Mouse (Mus musculus) CD4-positive helper T cell, adult 2 months (primary cell): ENCODE results near the gene Xrcc6.
"Not testable (repeated sequence)": the region's sequence is repeated elsewhere in the genome, so short reads cannot be mapped to it uniquely, and the experiment has no call there.

Experiments used
- DNase-seq: peaks from one replicate; pipeline ENCODE4 v3.0.0-alpha.2; 2012; ENCODE audit warnings: low read depth, missing footprints, low spot score

Xrcc6 gene

GRCm38 (mm10) chr15:81966062-81966829 lies 21.4 kb upstream of the Xrcc6 start:
- DNase-seq, result no peak

- no peak for DNase-seq
These were observed 19.8 kb upstream of the Xrcc6 start for GRCm38 (mm10) chr15:81967821-81968220.

GRCm38 (mm10) chr15:81968447-81968846 lies 19.2 kb upstream of the Xrcc6 start:
- peak; percentile 28 for DNase-seq

- DNase-seq, result peak; percentile 36
These were observed 18.5 kb upstream of the Xrcc6 start for GRCm38 (mm10) chr15:81969173-81969572.

- DNase-seq, result not testable (repeated sequence)
These were observed 18.0 kb upstream of the Xrcc6 start for GRCm38 (mm10) chr15:81969635-81970034.

DNA sequence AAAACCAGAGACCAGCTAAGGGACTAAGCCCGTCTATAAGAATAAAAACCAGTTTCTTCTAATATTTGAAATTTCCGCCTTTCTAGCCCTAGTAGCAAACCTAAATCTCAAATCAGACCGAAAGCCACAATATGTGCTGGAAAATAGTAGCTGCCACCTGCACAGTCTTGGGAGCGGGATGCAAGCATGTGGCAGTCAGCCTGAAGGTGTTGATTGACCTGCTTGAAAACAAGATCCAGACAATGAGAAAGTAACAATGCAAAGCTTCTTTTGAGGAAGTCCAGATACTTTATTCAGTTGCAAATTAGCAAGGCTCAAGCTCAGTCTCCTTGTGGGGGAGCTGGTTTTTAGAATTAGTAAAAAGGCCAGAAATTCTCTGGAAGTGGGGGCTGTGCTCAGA lies 17.1 kb upstream of the Xrcc6 start:
- not testable (repeated sequence) for DNase-seq

GRCm38 (mm10) chr15:81975156-81975555 lies 12.5 kb upstream of the Xrcc6 start:
- DNase-seq, result not testable (repeated sequence)

DNA sequence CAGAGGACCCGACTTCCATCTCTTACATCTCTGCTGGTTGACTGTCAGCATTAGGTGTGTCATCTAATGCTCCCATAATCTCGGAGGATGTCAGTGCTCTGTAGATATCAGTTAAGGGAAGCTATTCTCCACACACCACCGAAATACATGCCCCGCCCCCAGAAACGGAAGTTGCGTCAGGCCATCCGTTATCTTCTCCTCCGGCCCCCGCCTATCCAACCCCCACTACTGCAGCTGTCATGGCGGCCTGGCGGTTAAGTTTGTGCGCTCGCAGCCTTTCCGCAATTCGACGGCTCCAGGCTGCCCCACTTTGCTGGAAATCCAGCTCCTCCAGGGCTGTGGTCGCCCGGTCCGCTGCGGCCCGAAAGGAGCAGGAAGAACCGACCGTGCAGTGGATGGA lies 7.3 kb upstream of the Xrcc6 start, which contains the start of gene 1700029P11Rik:
1700029P11Rik (plus strand) TSS at position 220 of the 400 bp plus-strand sequence.
- DNase-seq, result no peak

- no peak for DNase-seq
These were observed 5.5 kb upstream of the Xrcc6 start for GRCm38 (mm10) chr15:81982173-81982572.

GRCm38 (mm10) chr15:81985267-81986161 lies 2.1 kb upstream of the Xrcc6 start:
- no peak for DNase-seq

GRCm38 (mm10) chr15:81989371-81990062 lies 1.9 kb downstream of the Xrcc6 start:
- peak; percentile 68 for DNase-seq

DNA sequence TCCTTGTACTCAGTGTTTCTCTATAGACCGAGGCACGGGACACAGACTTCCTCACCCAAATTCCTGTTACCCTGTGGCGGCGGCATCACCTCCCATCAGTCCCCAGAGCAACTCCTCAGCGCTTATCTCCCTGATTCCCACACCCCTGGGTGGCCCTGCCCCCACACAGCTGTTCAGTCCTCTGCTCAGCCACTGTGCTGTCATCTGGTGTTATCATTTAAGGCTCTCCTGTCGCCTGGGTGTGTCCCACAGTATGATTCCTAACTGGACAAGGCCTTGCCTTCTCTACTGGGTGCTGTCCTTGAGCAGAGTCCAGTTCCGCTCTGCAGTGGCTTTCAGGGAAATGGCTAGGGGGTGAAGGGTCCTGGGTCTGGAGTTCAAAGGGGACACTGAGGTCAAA lies 2.9 kb downstream of the Xrcc6 start:
- no peak for DNase-seq

DNA sequence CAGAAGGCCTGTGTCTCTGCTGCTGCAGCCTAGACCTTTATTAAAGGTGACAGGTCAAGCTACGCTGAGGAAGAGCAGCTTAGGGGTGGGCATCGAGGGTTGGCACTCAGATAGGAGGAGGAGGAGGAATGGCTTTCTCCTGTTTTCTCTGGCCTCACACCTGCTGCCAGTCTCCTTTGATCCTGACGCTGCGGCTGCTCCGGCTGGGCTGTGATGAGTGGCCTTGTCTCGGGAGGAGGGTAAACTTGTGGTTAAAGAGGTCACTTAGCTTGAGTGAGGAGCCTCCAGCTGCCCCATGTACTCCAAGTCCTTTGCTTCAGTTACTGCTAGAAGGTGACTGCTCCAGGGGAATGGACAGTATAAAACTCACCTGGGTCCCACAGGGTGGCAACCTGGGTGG lies 6.4 kb downstream of the Xrcc6 start:
- no peak for DNase-seq

GRCm38 (mm10) chr15:82004257-82004656 lies 16.6 kb downstream of the Xrcc6 start:
- DNase-seq, result no peak

DNA sequence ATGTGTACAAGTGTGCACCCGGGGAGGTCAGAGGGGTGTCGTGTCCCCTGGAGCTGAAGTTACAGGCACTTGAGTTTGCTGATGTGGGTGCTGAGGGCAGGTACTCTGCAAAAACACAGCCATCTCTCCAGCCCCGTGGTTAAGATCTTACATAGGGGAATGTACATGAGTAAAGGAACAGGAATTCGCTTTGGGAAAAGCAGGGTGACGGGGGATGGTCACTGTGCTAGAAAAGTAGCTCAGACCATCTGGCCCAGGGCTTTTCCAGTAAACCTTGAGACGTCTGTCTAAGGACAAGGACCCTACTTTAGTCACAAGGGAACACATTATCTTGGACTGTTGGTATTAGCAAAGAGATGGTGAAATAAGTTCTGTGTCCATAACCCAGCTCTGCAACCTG lies 24.3 kb downstream of the Xrcc6 start:
- DNase-seq, result no peak

DNA sequence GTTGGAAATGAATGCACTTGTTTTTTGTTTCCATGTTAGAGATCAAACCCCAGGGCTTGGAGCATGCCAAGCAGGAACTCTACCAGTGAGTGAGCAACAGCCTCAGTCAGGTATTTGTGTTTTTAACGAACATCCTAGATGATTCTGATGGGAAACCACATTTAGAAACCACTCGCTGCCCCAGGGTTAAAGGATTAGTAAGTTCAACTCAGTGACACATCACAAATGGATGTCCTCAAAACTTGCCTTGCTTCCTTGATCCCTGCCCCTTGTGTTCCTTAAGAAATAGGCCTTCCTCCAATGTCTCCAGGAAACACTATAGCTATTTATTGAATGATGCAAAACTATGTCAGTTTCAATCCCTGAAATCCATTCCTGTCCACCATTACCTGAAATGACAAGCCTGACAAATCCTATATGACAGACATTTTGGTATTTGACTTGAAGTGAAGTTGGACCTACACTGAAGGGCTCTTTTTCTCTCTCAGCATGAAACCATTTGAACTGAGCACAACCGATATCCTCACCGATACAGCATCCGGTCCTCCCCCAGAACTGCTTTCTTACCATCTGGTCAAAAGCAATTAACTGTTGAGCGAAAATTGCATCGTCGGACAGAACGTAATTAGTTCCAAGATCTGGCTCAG lies 27.2 kb downstream of the Xrcc6 start:
- DNase-seq, result peak; percentile 36

DNA sequence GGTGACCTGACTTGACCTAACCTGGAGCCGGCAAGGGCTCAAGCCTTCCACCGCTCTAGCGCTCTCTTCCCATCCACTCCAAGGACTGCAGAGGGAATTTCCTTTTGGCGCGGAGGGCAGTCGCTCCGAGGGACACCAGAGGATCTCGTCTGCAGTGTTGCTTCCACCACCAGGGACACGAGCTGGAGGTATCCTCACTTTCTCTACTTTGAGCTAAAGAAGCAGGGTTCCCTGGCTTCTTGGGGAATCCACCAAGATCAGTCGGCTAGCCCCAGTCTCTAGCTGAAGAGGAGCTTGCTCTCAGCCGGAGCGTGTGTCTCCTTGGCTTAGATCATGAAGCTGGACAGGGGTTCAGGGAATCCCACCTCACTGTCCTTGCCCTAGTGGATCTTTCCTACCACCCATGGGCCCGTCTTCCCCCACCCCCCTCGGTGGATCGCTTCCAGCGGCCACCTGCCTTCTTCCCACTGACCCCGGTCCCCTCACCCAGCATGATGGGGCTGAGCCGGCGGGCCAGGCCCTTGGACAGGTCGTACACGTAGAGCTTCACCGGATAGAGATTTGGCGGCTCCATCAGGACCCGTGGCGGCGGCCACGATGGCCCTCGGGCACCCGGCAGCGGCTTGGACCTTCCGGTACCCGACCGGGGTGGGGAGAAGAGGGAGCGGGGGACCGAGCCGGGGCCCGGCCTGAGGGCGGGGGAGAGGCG lies 27.9 kb downstream of the Xrcc6 start:
- DNase-seq, result no peak

DNA sequence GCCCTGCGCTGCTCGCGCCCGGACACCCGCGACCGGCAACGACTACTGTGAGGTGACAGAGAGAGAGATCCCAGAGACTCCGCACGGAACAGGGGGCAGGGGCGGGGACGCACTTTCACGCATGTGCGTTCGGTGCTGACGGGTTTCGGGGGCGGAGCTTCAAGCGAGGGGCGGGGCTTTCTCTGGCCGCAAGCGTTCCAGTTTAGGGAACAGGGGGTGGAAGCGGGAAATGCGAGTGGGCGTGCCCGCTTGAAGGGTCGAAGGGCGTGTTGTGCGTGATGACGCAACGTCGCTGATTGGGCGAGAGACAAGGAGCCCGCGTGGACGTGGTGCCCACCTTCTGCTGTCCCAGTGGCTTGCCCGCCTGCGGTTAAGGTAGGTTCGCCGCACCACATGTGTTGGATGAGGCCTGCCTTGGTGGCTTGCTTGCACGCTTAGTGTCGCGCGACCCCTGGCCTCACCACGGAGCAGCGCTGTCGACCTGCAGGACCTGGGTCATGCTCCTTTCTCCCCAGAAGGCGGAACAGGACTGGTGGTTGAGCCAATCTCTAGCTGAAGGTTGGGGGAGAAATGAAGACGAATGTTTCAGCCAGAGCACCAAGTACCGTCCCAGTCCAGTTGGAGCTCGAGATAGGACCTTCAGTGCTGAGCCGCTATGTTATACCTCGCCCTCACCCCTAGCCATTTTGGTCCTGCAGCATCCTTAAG lies 28.6 kb downstream of the Xrcc6 start:
- peak; percentile 98 for DNase-seq

DNA sequence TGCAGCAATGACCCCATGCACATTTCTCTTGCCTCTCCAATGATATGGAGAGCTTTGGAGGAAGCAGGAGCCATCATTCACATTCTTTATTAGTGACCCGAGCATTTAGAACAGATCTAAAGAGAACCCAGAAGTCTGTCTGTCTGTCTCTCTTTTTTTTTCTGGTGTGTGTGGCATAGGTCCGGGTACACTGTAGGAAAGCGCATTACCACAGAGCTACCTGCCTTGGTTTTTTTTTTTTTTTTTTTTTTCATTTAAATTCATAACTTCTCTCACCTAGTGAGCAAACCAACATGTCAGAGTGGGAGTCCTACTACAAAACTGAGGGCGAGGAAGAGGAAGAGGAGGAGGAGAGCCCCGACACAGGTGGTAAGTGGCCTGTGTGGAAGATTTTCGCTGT lies 29.2 kb downstream of the Xrcc6 start:
- DNase-seq, result no peak

- no peak for DNase-seq
These were observed 29.8 kb downstream of the Xrcc6 start for GRCm38 (mm10) chr15:82017461-82017860.
